Comparison of ENCODE assay signal across 39 mouse cellular contexts in the genomic region with DNA sequence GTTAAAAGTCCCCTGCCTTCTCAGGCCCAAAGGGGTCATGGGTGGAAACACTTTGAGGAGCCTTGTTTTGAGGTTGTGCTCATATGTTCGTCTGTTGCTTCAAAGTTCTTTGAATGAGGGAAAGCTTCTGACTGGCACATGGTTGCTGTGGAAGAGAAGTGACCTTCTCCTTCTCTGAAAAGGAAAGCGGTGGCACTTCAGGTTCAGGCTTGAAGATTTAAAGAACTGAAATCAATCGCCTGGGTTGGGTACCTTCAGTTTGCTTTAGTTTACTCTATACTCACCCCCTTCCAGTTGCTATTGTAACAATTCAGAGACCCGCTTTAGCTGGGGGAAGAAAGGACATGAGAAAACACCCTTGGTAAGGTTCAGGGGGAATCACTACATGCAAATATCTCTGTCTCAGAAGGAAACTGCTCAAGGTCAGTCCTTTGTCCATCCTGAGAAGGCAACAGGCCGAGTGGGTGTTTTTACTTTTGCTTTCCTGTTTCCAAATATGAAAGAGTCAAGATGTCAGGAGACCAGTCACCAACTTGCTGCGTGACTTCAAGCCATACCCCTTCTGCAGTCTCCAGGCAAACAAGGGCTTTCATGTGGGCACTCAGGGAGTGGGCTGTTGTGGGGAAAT. TPM values are rescaled to one million over a fixed set of nuclear protein-coding genes. Genes with fewer than 3 reads are reported as not detected.
"Had no signal": no experiment of that assay in that cellular context is flagged by ENCODE, and none has a peak within 500 bp of the region (broad histone marks: within the 10 kb centered on the region; RNA-seq: fewer than 3 reads in every experiment).

No protein-coding gene starts in this region.

- H3K4me1 ChIP-seq: liver, embryonic 12.5 days; liver, embryonic 13.5 days; liver, embryonic 15.5 days; megakaryocyte, embryonic 14.5 days; midbrain, embryonic 12.5 days; midbrain, embryonic 13.5 days; midbrain, embryonic 15.5 days; neural tube, embryonic 12.5 days; neural tube, embryonic 13.5 days had no signal

- H3K4me3 ChIP-seq: limb, embryonic 10.5 days; limb, embryonic 12.5 days; limb, embryonic 13.5 days; limb, embryonic 15.5 days; liver, embryonic 12.5 days; liver, embryonic 13.5 days; liver, embryonic 15.5 days; lung, embryonic 15.5 days; megakaryocyte, embryonic 14.5 days; midbrain, embryonic 10.5 days; midbrain, embryonic 12.5 days; midbrain, embryonic 13.5 days; midbrain, embryonic 15.5 days; myocyte; neural tube, embryonic 12.5 days; neural tube, embryonic 13.5 days had no signal

- H3K27me3 ChIP-seq: limb, embryonic 12.5 days; limb, embryonic 13.5 days; limb, embryonic 15.5 days; liver, embryonic 12.5 days; liver, embryonic 13.5 days; liver, embryonic 15.5 days; midbrain, embryonic 13.5 days; midbrain, embryonic 15.5 days; neural tube, embryonic 12.5 days; neural tube, embryonic 13.5 days had no signal

- H3K4me2 ChIP-seq: limb, embryonic 12.5 days; limb, embryonic 13.5 days; limb, embryonic 15.5 days; liver, embryonic 11.5 days; liver, embryonic 12.5 days; liver, embryonic 13.5 days; liver, embryonic 15.5 days; lung, embryonic 14.5 days; lung, embryonic 15.5 days; midbrain, embryonic 11.5 days; midbrain, embryonic 12.5 days; midbrain, embryonic 13.5 days; midbrain, embryonic 15.5 days; neural tube, embryonic 12.5 days; neural tube, embryonic 13.5 days had no signal

- H3K9ac ChIP-seq: limb, embryonic 12.5 days; limb, embryonic 13.5 days; limb, embryonic 15.5 days; liver, embryonic 12.5 days; liver, embryonic 13.5 days; liver, embryonic 14.5 days; liver, embryonic 15.5 days; liver, postnatal 0 days; lung, embryonic 14.5 days; lung, embryonic 15.5 days; midbrain, embryonic 12.5 days; midbrain, embryonic 13.5 days; midbrain, embryonic 15.5 days; neural tube, embryonic 12.5 days; neural tube, embryonic 13.5 days had no signal

- ATAC-seq: liver, embryonic 12.5 days; liver, postnatal 0 days; lung, postnatal 0 days; midbrain, embryonic 13.5 days; midbrain, embryonic 15.5 days; midbrain, embryonic 16.5 days had no signal

- H3K27ac ChIP-seq: limb, embryonic 10.5 days; limb, embryonic 12.5 days; limb, embryonic 13.5 days; limb, embryonic 15.5 days; liver, embryonic 12.5 days; liver, embryonic 13.5 days; liver, embryonic 14.5 days; liver, embryonic 15.5 days; lung, embryonic 15.5 days; macrophage; midbrain, embryonic 10.5 days; midbrain, embryonic 12.5 days; midbrain, embryonic 13.5 days; midbrain, embryonic 15.5 days; neural tube, embryonic 12.5 days; neural tube, embryonic 13.5 days had no signal

- DNase-seq: left cerebral cortex, postnatal 4 days; liver; liver, embryonic 13.5 days; liver, postnatal 0 days; lung, adult 18-20 months; lung, adult 2 months; lung, embryonic 14.5 days; lung, postnatal 10 days; lung, postnatal 14 days; lung, postnatal 36 days; lung, postnatal 4 days; midbrain, embryonic 14.5 days had no signal

- H3K36me3 ChIP-seq: limb, embryonic 10.5 days; limb, embryonic 12.5 days; limb, embryonic 13.5 days; limb, embryonic 15.5 days; liver, embryonic 12.5 days; liver, embryonic 13.5 days; liver, embryonic 15.5 days; lung, embryonic 15.5 days; midbrain, embryonic 10.5 days; midbrain, embryonic 12.5 days; midbrain, embryonic 13.5 days; midbrain, embryonic 15.5 days; neural tube, embryonic 12.5 days; neural tube, embryonic 13.5 days had no signal

- H3K9me3 ChIP-seq: limb, embryonic 10.5 days; limb, embryonic 12.5 days; limb, embryonic 13.5 days; limb, embryonic 15.5 days; liver, embryonic 12.5 days; liver, embryonic 13.5 days; liver, embryonic 15.5 days; lung, embryonic 15.5 days; megakaryocyte, embryonic 14.5 days; midbrain, embryonic 10.5 days; midbrain, embryonic 12.5 days; midbrain, embryonic 13.5 days; midbrain, embryonic 15.5 days; neural tube, embryonic 12.5 days; neural tube, embryonic 13.5 days had no signal

RNA-seq across cellular contexts. Expression of a gene that starts 12.7 kb away (rescaled TPM):
- total RNA-seq: left cerebral cortex, postnatal 4 days; megakaryocyte-erythroid progenitor cell, adult 5-6 weeks; midbrain, postnatal 0 days; monocyte, adult 5-6 weeks had no signal
- polyA plus RNA-seq: limb, embryonic 10.5 days; limb, embryonic 11.5 days; limb, embryonic 12.5 days; liver, adult 2 months; liver, embryonic 12.5 days; liver, postnatal 0 days; midbrain, embryonic 10.5 days; midbrain, embryonic 11.5 days; midbrain, embryonic 13.5 days; midbrain, embryonic 14.5 days; midbrain, embryonic 15.5 days; midbrain, embryonic 16.5 days; midbrain, postnatal 0 days; neural tube, embryonic 11.5 days; neural tube, embryonic 13.5 days had no signal
